ENCODE assay signal across 8 mouse cellular contexts in the genomic region with DNA sequence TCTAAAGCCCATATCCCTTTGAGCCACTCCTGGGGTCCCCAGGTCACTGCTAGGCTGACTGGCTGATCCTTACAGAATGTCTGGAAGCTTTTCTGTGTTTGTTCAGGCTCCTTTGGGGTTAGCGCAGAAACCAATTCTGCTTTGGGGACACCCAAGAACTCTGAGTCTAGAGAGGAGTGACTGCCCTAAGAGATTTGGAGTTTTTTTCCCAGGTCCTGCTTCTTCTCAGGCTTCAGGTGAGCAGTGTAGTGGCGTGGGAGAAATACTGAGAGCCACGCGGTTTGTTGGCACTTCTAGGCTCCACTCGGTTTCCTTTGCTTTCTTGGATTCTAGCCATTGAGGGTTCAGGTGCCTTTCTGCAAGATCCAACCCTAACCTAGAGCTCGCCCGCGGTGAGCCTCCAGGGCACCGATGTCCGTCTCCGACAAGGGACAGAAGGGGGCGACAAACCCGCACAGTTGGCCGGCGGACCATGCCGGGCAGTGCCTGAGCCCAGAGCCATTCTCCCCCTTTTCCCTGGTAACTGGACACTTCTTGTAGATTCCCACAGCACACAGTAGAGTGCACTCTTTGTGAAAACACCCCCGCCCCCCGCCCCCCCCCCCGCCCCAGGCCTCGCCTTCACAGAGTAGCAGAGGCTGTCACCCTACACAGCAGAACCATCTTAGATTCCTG.
A peak's percentile ranks its signal among the peaks of the same experiment; 100 is the strongest.
DNase-seq lines count a peak whose midpoint lies in the region; ATAC-seq lines count a peak whose summit lies in the region.

No protein-coding gene starts in this region.

- intact Hi-C loops in left cerebral cortex, postnatal 10 days (cut with DNase I), result loop anchor here (5.0 kb wide), 2 partner anchors 275 to 345 kb away; no protein-coding TSS in a partner anchor

- peak; percentile 82 to 94 for DNase-seq in adrenal gland, adult (ENCODE audit: inconsistent age in 2 of 2, low spot score in 1 of 2)
- peak; percentile 91 for DNase-seq in embryo, embryonic 10.5 days (ENCODE audit: low spot score)
- DNase-seq in gastrocnemius, postnatal 10 days, result peak; percentile 88
- peak; percentile 67 for DNase-seq in induced T-regulatory cell, adult 2 months (ENCODE audit: low read depth)
- DNase-seq in left cerebral cortex, postnatal 10 days (ENCODE audit: extremely low spot score in 1 of 2, low spot score in 2 of 2), result peak; percentile 67 to 87
- peak; percentile 81 to 88 for DNase-seq in right cerebral cortex, postnatal 10 days (ENCODE audit: low spot score in 2 of 2)
- peak; percentile 88 for DNase-seq in urinary bladder, postnatal 14 days (ENCODE audit: low spot score)

- ATAC-seq in megakaryocyte progenitor cell, adult 5-6 weeks (replicated peaks; ENCODE audit: poor library complexity), result peak; percentile 99

Comparison
In these comparisons a context has a peak if more than half of its experiments do, and no peak if none do; other contexts are left out.
1. Peak in every context shown above with its lines: DNase-seq and ATAC-seq.